9 mouse cellular contexts compared by ENCODE assay signal in genomic region chr5:81019166-81019565, GRCm38 (mm10). TPM values are rescaled to one million over a fixed set of nuclear protein-coding genes. Genes with fewer than 3 reads are reported as not detected.
DNase-seq lines count a peak whose midpoint lies in the region; ATAC-seq and TF ChIP-seq lines count a peak whose summit lies in the region.
"Had no signal": no experiment of that assay in that cellular context is flagged by ENCODE, and none has a peak within 500 bp of the region (broad histone marks: within the 10 kb centered on the region; RNA-seq: fewer than 3 reads in every experiment).

No protein-coding gene starts in this region.

- H3K27me3 ChIP-seq in kidney, embryonic 15.5 days = no peaks in the 10 kb centered on the region
- no peaks in the 10 kb centered on the region for H3K27me3 ChIP-seq in embryonic facial prominence, embryonic 14.5 days (replicated peaks; ENCODE audit: control insufficient read depth, insufficient read depth, low read length)
- H3K27me3 ChIP-seq in intestine, postnatal 0 days (replicated peaks; ENCODE audit: control insufficient read depth, insufficient read depth, low read length) = peaks cover 39% of the 10 kb centered on the region
- H3K27me3 ChIP-seq in neural tube, embryonic 14.5 days (ENCODE audit: control insufficient read depth, insufficient read depth, low read length) = no peaks in the 10 kb centered on the region

- peaks cover 21% of the 10 kb centered on the region for H3K4me1 ChIP-seq in kidney, embryonic 15.5 days
- peaks cover 3% of the 10 kb centered on the region for H3K4me1 ChIP-seq in embryonic facial prominence, embryonic 14.5 days (ENCODE audit: control insufficient read depth, insufficient read depth, low read length)
- no peaks in the 10 kb centered on the region for H3K4me1 ChIP-seq in intestine, postnatal 0 days (replicated peaks; ENCODE audit: control insufficient read depth, insufficient read depth, low read length)
- H3K4me1 ChIP-seq in neural tube, embryonic 14.5 days (ENCODE audit: control insufficient read depth, insufficient read depth, low read length) = peaks cover 5% of the 10 kb centered on the region

- no peaks in the 10 kb centered on the region for H3K9me3 ChIP-seq in kidney, embryonic 15.5 days (replicated peaks)
- H3K9me3 ChIP-seq in embryonic facial prominence, embryonic 14.5 days (ENCODE audit: control insufficient read depth, low read length) = no peaks in the 10 kb centered on the region
- no peaks in the 10 kb centered on the region for H3K9me3 ChIP-seq in intestine, postnatal 0 days (ENCODE audit: control insufficient read depth)
- no peaks in the 10 kb centered on the region for H3K9me3 ChIP-seq in neural tube, embryonic 14.5 days (ENCODE audit: control insufficient read depth, low read length)

- H3K4me2 ChIP-seq in kidney, embryonic 15.5 days = peak overlapping the region; percentile 87
- H3K4me2 ChIP-seq in embryonic facial prominence, embryonic 14.5 days (ENCODE audit: low read depth, low read length) = peak overlapping the region; percentile 80
- H3K4me2 ChIP-seq in intestine, postnatal 0 days (replicated peaks; ENCODE audit: low read depth) = peak overlapping the region; percentile 96
- H3K4me2 ChIP-seq in neural tube, embryonic 14.5 days (ENCODE audit: low read depth, low read length) = peak overlapping the region; percentile 80

- H3K4me3 ChIP-seq in kidney, embryonic 15.5 days (replicated peaks) = peak overlapping the region; percentile 76
- peak overlapping the region; percentile 72 for H3K4me3 ChIP-seq in embryonic facial prominence, embryonic 14.5 days (ENCODE audit: low read depth, low read length)
- H3K4me3 ChIP-seq in intestine, postnatal 0 days (ENCODE audit: low read depth, low read length) = peak overlapping the region; percentile 59
- H3K4me3 ChIP-seq in neural tube, embryonic 14.5 days (ENCODE audit: low read depth, low read length) = peak overlapping the region; percentile 77

- ATAC-seq in kidney, embryonic 15.5 days (replicated peaks; ENCODE audit: low FRiP score) = peak; percentile 12; the same call in 1 of the 2 replicates
- ATAC-seq in embryonic facial prominence, embryonic 14.5 days (ENCODE audit: low read depth) = no peak
- no peak for ATAC-seq in intestine, postnatal 0 days
- ATAC-seq in neural tube, embryonic 14.5 days (ENCODE audit: low read depth) = peak; percentile 36
- ATAC-seq in erythroid progenitor cell, adult 5-6 weeks (replicated peaks; ENCODE audit: low FRiP score, poor library complexity, severe bottlenecking) = no peak

- H3K9ac ChIP-seq in kidney, embryonic 15.5 days = peak overlapping the region; percentile 53
- H3K9ac ChIP-seq in embryonic facial prominence, embryonic 14.5 days (ENCODE audit: low read depth, low read length) = peak overlapping the region; percentile 82
- H3K9ac ChIP-seq in intestine, postnatal 0 days (ENCODE audit: low read depth, low read length) = no peak overlapping the region; the same call in 1 of the 2 replicates
- H3K9ac ChIP-seq in neural tube, embryonic 14.5 days (replicated peaks; ENCODE audit: low read depth, low read length) = peak overlapping the region; percentile 95

- DNase-seq in kidney, postnatal 25 days = no peak
- DNase-seq in embryonic facial prominence, embryonic 14.5 days (ENCODE audit: low spot score) = peak; percentile 50
- no peak for DNase-seq in yolk sac, embryonic 10.5 days (ENCODE audit: low spot score)
- DNase-seq in cerebellum, adult 11 months = no peak

- H3K36me3 ChIP-seq in kidney, embryonic 15.5 days = no peaks in the 10 kb centered on the region
- H3K36me3 ChIP-seq in embryonic facial prominence, embryonic 14.5 days (ENCODE audit: control insufficient read depth, insufficient read depth, low read length) = no peaks in the 10 kb centered on the region
- no peaks in the 10 kb centered on the region for H3K36me3 ChIP-seq in intestine, postnatal 0 days (ENCODE audit: control insufficient read depth, insufficient read depth)
- no peaks in the 10 kb centered on the region for H3K36me3 ChIP-seq in neural tube, embryonic 14.5 days (ENCODE audit: control insufficient read depth, insufficient read depth, low read length)

- H3K27ac ChIP-seq in kidney, embryonic 15.5 days = peak overlapping the region; percentile 91; the same call in 1 of the 2 replicates
- H3K27ac ChIP-seq in embryonic facial prominence, embryonic 14.5 days (replicated peaks; ENCODE audit: low read depth, low read length) = peak overlapping the region; percentile 91
- H3K27ac ChIP-seq in intestine, postnatal 0 days (ENCODE audit: low read depth, low read length) = no peak overlapping the region
- H3K27ac ChIP-seq in neural tube, embryonic 14.5 days (ENCODE audit: low read depth, low read length) = peak overlapping the region; percentile 98

- no peak for TF ChIP-seq CTCF in intestine, postnatal 0 days (IDR thresholded peaks at IDR 0.05; ENCODE audit: low read depth)

- 4% methylated on average over 3 of the region's 3 CpGs for WGBS in kidney, embryonic 15.5 days
- 2% methylated on average over 3 of the region's 3 CpGs for WGBS in embryonic facial prominence, embryonic 14.5 days
- 13% methylated on average over 2 of the region's 3 CpGs for WGBS in intestine, postnatal 0 days
- WGBS in neural tube, embryonic 14.5 days = 4% methylated on average over 3 of the region's 3 CpGs

RNA-seq across cellular contexts. Expression of gene Adgrl3, which starts 0.8 kb away (rescaled TPM):
- 18.5 and 20.4 TPM in 2 replicates for polyA plus RNA-seq in kidney, embryonic 15.5 days (2015; fragmentation: Nextera tagmentation; extraction: Ambion mirVana)
- 26.0 and 29.5 TPM in 2 replicates for polyA plus RNA-seq in embryonic facial prominence, embryonic 14.5 days (2014; fragmentation: Nextera tagmentation; extraction: Ambion mirVana)
- polyA plus RNA-seq in intestine, postnatal 0 days (2015; fragmentation: Nextera tagmentation; extraction: Ambion mirVana) = 4.2 and 5.0 TPM in 2 replicates
- 86.0 and 98.7 TPM in 2 replicates for polyA plus RNA-seq in neural tube, embryonic 14.5 days (2014; fragmentation: Nextera tagmentation; extraction: Ambion mirVana)
- total RNA-seq in erythroid progenitor cell, adult 5-6 weeks (2015; ENCODE audit: low replicate concordance) = not detected in 2 replicates
- total RNA-seq in erythroid progenitor cell, adult 5-6 weeks (2017; ENCODE audit: low replicate concordance) = not detected in 2 replicates
- polyA plus RNA-seq: erythroblast, embryonic 14.5 days had no signal

Comparison
In these comparisons a context has a peak if more than half of its experiments do, and no peak if none do; other contexts are left out.
1. ATAC-seq: peak in kidney, embryonic 15.5 days (single experiment) and neural tube, embryonic 14.5 days (single experiment); none in embryonic facial prominence, embryonic 14.5 days (single experiment), intestine, postnatal 0 days (single experiment) and erythroid progenitor cell, adult 5-6 weeks (single experiment).
2. Peak in every context shown above with its lines, with median percentiles within 50 percentile points of each other: H3K4me2 ChIP-seq and H3K4me3 ChIP-seq.